Mouse (Mus musculus) liver, embryonic 14.5 days (tissue): ENCODE measurements at regions not wholly inside any gene's neighbourhood (a gene's known extent, or its start where the extent isn't known, plus 50 kb on each side); places are given as distances from the start of the nearest gene placed in this dataset.

Experiments
- ATAC-seq: fragments of 200-750 bp; cut with Nextera tagmentation; 2 replicates; pipeline ENCODE4 v1.8.0; 2017; ENCODE audit warnings: moderate number of reproducible peaks, mild to moderate bottlenecking, moderate library complexity; ENCODE audit not compliant: insufficient read depth
- DNase-seq, 3 experiments: peaks; one replicate each; pipeline ENCODE4 v3.0.0-alpha.2; 2012 to 2013; ENCODE audit warnings: low read depth in 3 of 3, low spot score in 3 of 3
- H3K27ac ChIP-seq: fragments of 300-500 bp; sonication (generic); 2 replicates; pipeline ENCODE4 v1.5.1; 2014; ENCODE audit warnings: moderate library complexity, mild to moderate bottlenecking, control low read depth, inconsistent platforms
- H3K27me3 ChIP-seq: fragments of 300-500 bp; sonication (generic); 2 replicates; pipeline ENCODE4 v1.6.1; 2014; ENCODE audit warnings: mild to moderate bottlenecking, low read length, moderate library complexity; ENCODE audit not compliant: control insufficient read depth, insufficient read depth
- H3K36me3 ChIP-seq: fragments of 300-500 bp; sonication (generic); replicated peaks from 2 replicates; pipeline ENCODE4 v1.6.1; 2014; ENCODE audit warnings: low read depth; ENCODE audit not compliant: control insufficient read depth, insufficient read depth
- H3K4me1 ChIP-seq, 2 experiments: fragments of 200-500 bp in 1 of 2; fragments of 300-500 bp in 1 of 2; sonication (generic) in 1 of 2; replicated peaks; 2 replicates each; pipeline ENCODE4 v1.6.1; 2012 to 2014; ENCODE audit warnings: antibody characterized with exemption in 1 of 2, inconsistent platforms in 1 of 2, low read length in 1 of 2; ENCODE audit not compliant: control insufficient read depth in 2 of 2, insufficient read depth in 2 of 2
- H3K4me2 ChIP-seq: fragments of 300-500 bp; sonication (generic); 2 replicates; pipeline ENCODE4 v1.6.1; 2014; ENCODE audit warnings: low read depth, mild to moderate bottlenecking, control low read depth, moderate library complexity
- H3K4me3 ChIP-seq, 2 experiments: fragments of 200-500 bp in 1 of 2; fragments of 300-500 bp in 1 of 2; sonication (generic) in 1 of 2; 2 replicates each; pipeline ENCODE4 v1.5.1; 2012 to 2014; ENCODE audit warnings: low read depth in 2 of 2, low read length in 2 of 2, mild to moderate bottlenecking in 2 of 2, control low read depth in 1 of 2, inconsistent platforms in 1 of 2, moderate library complexity in 1 of 2; ENCODE audit not compliant: insufficient read depth in 1 of 2
- H3K9ac ChIP-seq: fragments of 300-500 bp; sonication (generic); replicated peaks from 2 replicates; pipeline ENCODE4 v1.6.1; 2014; ENCODE audit warnings: mild to moderate bottlenecking, control low read depth, moderate library complexity
- H3K9me3 ChIP-seq: fragments of 300-500 bp; sonication (generic); 2 replicates; pipeline ENCODE4 v1.6.1; 2016; ENCODE audit warnings: low read length, mixed read lengths; ENCODE audit not compliant: control insufficient read depth
- CTCF ChIP-seq: IDR thresholded peaks from 2 replicates; pipeline ENCODE4 v1.5.1; 2016; ENCODE audit warnings: antibody characterized with exemption, low read depth, control low read depth
- EP300 ChIP-seq: IDR thresholded peaks from 2 replicates; pipeline ENCODE4 v1.6.1; 2016; ENCODE audit warnings: antibody characterized with exemption, low read depth
- WGBS: fragments of 180-500 bp; shearing (Covaris S2); extraction: QIAGEN DNeasy Blood & Tissue Kit; methylation state at CpG from one replicate; pipeline ENCODE4 v1.1.7; 2014; ENCODE audit not compliant: insufficient replicate concordance; 5-methylcytosine and 5-hydroxymethylcytosine counted together

DNA sequence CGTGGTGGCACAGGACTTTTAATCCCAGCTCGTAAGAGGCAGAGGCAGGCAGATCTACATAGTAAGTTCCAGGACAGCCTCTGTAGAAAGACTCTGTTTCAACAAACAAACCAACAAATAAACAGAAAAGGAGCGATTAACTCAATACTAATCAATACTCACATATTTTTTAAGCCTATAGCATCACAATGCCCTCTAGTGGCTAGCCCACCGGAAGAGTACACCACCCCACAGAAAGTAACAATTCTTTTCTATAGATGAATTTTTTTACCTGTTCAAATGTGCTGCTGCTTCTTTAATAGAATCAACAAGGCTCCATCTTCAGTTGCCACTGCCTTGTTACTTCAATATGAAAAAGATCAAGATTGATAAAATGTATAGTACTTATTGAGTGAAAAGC is 233.0 kb upstream of the Prdm1 start:
- Histone ChIP-seq H3K27me3 (no peaks in the 10 kb centered on the region), H3K9me3 (no peaks in the 10 kb centered on the region), H3K4me3 (no peak overlapping the region), H3K36me3 (no peaks in the 10 kb centered on the region), H3K9ac (no peak overlapping the region), H3K4me1 (peaks cover 0 to 12% of the 10 kb centered on the region in 2 experiments; a peak in 2 of 4 replicates), H3K4me2 (no peak overlapping the region), H3K27ac (no peak overlapping the region)
- WGBS, result 50% methylated on average over 4 of the region's 4 CpGs
- TF ChIP-seq EP300, result no peak
- no peak for TF ChIP-seq CTCF
- DNase-seq (no peak), ATAC-seq (no peak)

DNA sequence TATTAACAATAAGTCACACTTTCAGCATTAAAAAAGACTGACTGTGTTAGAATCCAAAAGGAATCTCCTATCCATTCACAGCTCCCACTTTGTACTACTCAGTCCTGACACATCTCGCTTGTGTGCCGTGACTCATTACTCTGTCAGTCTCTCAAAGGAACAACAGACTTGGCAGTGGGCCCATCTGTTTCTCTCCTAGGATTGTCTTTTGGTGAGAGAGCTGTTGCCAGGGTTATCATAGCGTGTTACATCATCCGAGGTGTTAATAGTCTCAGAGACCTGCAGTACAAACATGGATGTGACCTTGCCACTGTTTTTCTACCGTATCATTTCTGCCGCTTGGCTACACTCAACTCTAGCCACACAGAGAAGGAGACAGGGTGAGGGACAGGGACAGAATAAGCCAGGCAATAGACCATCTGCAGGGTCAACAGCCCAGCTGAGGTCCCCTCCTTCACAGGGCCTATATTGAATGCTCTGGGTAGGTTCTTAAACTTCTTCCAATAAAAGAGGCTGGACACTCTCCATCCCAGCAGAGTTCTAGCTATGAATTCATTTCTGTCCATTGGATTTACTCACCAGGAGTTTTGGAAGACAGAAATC is 227.2 kb upstream of the Prdm1 start:
- 64% methylated on average over 6 of the region's 6 CpGs for WGBS
- Histone ChIP-seq H3K4me1 (peaks cover 0 to 2% of the 10 kb centered on the region in 2 experiments; a peak in 2 of 4 replicates), H3K9ac (no peak overlapping the region), H3K9me3 (no peaks in the 10 kb centered on the region), H3K27ac (no peak overlapping the region), H3K27me3 (no peaks in the 10 kb centered on the region), H3K4me3 (no peak overlapping the region), H3K36me3 (no peaks in the 10 kb centered on the region), H3K4me2 (no peak overlapping the region)
- DNase-seq, result no peak
- TF ChIP-seq EP300, result no peak
- TF ChIP-seq CTCF, result no peak
- ATAC-seq, result no peak

DNA sequence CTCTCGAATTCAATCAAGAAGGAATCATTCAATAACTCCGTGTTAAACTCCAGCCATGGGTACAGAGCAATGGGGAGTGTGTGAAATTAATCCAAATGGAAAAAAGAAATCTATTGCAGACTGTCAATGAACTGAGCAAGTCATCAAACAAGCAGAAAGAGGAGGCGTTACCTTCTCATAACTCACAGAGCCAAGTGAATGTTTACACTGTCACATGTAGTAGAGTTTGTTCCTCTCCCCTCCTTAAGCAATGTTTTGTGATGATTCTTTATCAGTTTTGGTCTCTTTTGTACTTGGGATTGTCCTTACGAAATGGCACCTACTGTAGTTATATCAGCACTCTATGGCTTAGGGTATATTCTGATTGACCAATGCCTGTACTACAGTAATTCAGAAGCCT is 226.6 kb upstream of the Prdm1 start:
- Histone ChIP-seq H3K4me2 (no peak overlapping the region), H3K27me3 (no peaks in the 10 kb centered on the region), H3K9ac (no peak overlapping the region), H3K4me1 (peaks cover 0 to 2% of the 10 kb centered on the region in 2 experiments; a peak in 2 of 4 replicates), H3K9me3 (no peaks in the 10 kb centered on the region), H3K36me3 (no peaks in the 10 kb centered on the region), H3K4me3 (no peak overlapping the region), H3K27ac (no peak overlapping the region)
- DNase-seq (no peak), ATAC-seq (no peak)
- no peak for TF ChIP-seq EP300
- TF ChIP-seq CTCF, result no peak
- 52% methylated on average over 4 of the region's 4 CpGs for WGBS

DNA sequence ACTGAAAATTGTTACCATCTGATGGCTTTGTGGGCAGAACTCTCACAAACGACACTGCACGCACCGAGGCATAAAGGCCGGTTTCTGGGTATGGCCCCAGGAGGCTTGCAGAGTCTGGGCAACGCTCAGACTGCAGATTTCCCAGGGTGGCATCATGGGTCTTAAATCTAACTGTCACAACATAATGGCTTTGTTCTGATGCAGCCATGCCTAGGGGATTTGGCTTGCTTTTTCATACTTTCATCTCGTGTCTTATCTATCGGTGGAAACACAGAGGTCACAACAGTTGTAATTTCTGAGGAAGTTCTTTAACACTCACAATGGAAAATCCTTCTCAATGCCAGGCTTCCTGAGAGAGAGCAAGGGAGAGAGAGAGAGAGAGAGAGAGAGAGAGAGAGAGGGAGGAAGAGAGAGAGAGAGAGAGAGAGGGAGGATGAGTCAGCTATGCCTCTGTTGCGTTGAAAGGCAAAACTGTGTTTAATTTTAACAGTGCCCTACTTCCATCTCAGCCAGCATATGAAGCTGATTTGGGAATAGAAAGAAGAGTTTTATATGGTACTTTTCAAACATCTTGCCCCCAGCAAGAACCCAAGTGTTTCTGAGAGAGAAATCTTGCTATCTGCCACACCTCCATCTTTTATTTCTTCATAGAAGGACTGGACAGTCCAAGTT is 224.6 kb upstream of the Prdm1 start:
- ATAC-seq, result no peak
- no peaks in the 10 kb centered on the region for H3K27me3 ChIP-seq
- 67% methylated on average over 8 of the region's 8 CpGs for WGBS
- no peaks in the 10 kb centered on the region for H3K4me1 ChIP-seq
- DNase-seq, result no peak
- H3K4me3 ChIP-seq, result no peak overlapping the region
- H3K27ac ChIP-seq, result no peak overlapping the region
- H3K4me2 ChIP-seq, result no peak overlapping the region
- no peaks in the 10 kb centered on the region for H3K36me3 ChIP-seq
- no peak overlapping the region for H3K9ac ChIP-seq
- no peaks in the 10 kb centered on the region for H3K9me3 ChIP-seq
- no peak for TF ChIP-seq EP300
- TF ChIP-seq CTCF, result no peak

DNA sequence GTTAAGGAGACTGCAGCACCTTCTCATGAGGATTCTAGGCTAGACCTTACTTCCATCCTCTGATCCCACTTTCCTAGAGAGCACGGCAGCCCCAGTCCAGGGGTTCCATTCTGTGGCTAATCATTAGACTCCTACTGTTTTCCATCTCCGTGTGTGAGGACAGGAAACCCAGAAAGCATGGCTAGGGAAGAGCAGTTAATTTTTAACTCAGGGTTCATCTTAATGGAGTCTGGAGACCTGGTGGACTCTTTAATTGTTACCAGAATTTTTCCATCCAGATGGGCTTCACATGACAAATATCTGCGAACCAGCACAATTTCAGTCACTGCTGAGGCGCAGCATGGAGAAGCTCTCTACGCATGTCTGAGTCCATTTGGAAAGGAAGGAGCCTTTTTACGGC is 222.8 kb upstream of the Prdm1 start:
- Histone ChIP-seq H3K4me1 (no peaks in the 10 kb centered on the region), H3K9me3 (no peaks in the 10 kb centered on the region), H3K9ac (no peak overlapping the region), H3K4me3 (no peak overlapping the region), H3K36me3 (no peaks in the 10 kb centered on the region), H3K27me3 (no peaks in the 10 kb centered on the region), H3K4me2 (no peak overlapping the region), H3K27ac (no peak overlapping the region)
- no peak for DNase-seq
- ATAC-seq, result no peak
- WGBS, result 73% methylated on average over 6 of the region's 6 CpGs
- TF ChIP-seq EP300, result no peak
- TF ChIP-seq CTCF, result no peak
